Mouse (Mus musculus): ENCODE data around the gene Abca4. TPM values are rescaled to one million over a fixed set of nuclear protein-coding genes. Genes with fewer than 3 reads are reported as not detected.
A peak's percentile ranks its signal among the peaks of the same experiment; 100 is the strongest.

Abca4 gene
- total and polyA plus RNA-seq, 3 experiments, result 0.15 to 0.49 TPM; not detected in 1

DNA sequence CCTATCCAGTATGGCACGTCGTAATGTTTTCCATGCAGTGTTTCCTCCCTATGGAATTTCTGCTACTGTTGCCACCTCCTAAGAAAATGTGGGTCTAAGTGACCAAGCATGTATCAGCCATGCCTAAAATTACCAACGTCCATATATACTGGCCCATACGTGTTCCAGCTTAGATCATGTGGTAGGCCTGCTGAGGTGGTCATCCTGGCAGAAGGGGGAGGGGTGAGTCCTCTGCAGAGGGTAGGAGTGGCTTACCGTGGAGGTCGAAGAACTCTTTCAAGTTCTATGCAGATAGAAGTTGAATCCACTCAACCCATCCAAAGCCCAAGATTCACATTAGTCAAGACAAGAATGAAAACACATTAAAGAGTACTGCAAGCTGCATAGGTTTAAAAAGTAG is 89.6 kb downstream of the Abca4 start (continued):
- no peak for TF ChIP-seq MAZ (IDR thresholded peaks at IDR 0.05; ENCODE audit: low read depth, low read length)

DNA sequence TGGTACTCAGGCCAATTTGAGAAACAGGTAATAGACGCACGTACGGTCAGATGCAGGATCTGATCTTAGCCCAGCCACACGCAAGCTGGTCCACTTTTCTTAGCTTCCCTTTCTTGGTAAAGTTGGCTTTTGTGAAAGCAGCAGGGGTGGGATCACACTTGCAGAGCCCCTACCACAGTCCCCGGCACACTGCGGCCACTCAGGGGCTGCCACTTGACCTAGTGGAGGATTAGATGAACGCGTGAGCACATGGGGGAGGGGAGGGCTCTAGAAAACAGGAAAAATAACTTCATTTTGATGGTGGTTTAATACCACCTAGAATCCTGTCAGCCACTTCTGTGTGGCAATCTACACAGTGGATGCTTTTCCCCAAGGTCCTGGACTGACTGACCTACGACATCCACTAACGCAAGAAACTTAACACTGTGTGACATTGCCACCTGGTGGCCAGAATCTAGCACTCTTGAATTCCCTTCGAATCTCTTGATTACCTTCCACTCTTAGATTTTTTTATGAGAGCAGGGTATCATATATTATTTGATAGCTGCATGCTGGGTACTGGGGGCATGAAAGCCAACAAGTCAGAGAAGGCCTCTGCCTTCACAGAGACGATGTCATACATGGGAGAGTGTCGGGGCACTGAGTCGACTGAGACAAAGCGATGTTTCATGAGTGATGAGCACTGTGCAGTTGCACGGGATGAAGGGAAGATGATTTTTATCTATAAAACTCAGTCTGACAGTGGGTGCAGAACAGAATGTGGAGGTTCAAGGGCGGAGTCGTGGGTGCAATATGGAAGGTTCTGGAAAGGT is 96.6 kb downstream of the Abca4 start:
- Histone ChIP-seq H3K4me3 (ENCODE audit: control insufficient read depth in 1 of 2, insufficient read depth in 1 of 2, low read depth in 2 of 2, low read length in 2 of 2) (no peak overlapping the region), H3K9me3 (replicated peaks; ENCODE audit: insufficient read depth, low read length) (no peaks in the 10 kb centered on the region), H3K27ac (ENCODE audit: control insufficient read depth, low read depth, low read length) (no peak overlapping the region), H3K9ac (ENCODE audit: control insufficient read depth, low read depth, low read length, poor library complexity, severe bottlenecking) (no peak overlapping the region), H3K4me1 (ENCODE audit: control insufficient read depth in 1 of 2, insufficient read depth in 2 of 2, low read length in 2 of 2) (peaks cover 0 to 7% of the 10 kb centered on the region in 2 experiments; a peak in 1 of 4 replicates), H3K79me2 (ENCODE audit: control insufficient read depth, insufficient read depth, low read length, poor library complexity) (no peaks in the 10 kb centered on the region), H3K27me3 (ENCODE audit: control insufficient read depth in 1 of 2, insufficient read depth in 2 of 2, low read length in 2 of 2) (no peaks in the 10 kb centered on the region; a peak in 1 of 4 replicates), H3K36me3 (ENCODE audit: control insufficient read depth in 1 of 2, insufficient read depth in 2 of 2, low read length in 2 of 2) (no peaks in the 10 kb centered on the region; a peak in 1 of 4 replicates)
- TF ChIP-seq RAD21 (IDR thresholded peaks at IDR 0.05; ENCODE audit: low read depth, low read length), result peak; percentile 33
- no peak for TF ChIP-seq ZKSCAN1 (IDR thresholded peaks at IDR 0.05; ENCODE audit: low read depth, low read length)
- TF ChIP-seq GATA1 (IDR thresholded peaks at IDR 0.05; ENCODE audit: low read depth, low read length), result no peak
- TF ChIP-seq SMC3 (IDR thresholded peaks at IDR 0.05; ENCODE audit: low read depth, low read length), result peak; percentile 65
- TF ChIP-seq ZC3H11A (IDR thresholded peaks at IDR 0.05; ENCODE audit: low read depth, low read length), result peak; percentile 23; the same call in 1 of the 2 replicates
- peak; percentile 2 to 52 (median 38); a peak in 4 of 6 replicates for TF ChIP-seq CTCF (IDR thresholded peaks at IDR 0.05 in 2 of 3, conservative IDR thresholded peaks at IDR 0.05 in 1 of 3; ENCODE audit: control insufficient read depth in 1 of 3, insufficient read depth in 1 of 3, low read depth in 2 of 3, low read length in 3 of 3, poor library complexity in 1 of 3, severe bottlenecking in 1 of 3)
- peak; percentile 34 for DNase-seq (ENCODE audit: low read depth, low spot score)

DNA sequence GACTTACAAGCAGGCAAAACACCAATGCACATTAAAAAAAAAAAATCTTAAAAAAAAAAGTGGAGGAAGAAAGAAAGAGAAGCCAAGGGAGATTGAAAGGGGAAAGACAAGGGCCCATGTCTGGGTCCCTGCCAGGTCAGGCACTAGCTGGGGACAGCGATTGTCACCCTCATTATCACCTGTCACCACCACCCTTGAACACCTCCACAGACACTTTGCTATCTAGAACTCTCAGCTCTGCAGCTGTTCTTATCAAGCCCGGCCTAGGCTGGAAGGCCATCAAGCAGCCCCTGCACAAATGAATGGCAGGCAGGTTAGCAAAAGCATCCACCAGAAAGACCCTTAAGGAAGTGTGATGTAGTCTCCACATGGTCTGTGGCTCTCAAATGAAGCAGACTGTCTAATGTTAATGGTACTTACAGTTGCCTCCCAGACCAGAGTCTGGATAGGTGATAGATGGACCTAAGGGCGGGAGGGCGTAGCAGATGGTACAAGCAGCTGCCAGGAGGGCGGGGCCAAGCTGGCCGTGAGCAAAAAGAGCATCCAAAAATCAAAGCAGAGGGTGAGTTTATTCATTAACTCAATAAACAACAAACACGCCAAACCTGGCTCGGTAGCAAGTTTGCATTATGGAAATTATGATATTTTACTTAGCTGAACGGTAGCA is 98.1 kb downstream of the Abca4 start:
- DNase-seq (ENCODE audit: low read depth, low spot score), result peak; percentile 78
- peaks cover 0 to 7% of the 10 kb centered on the region in 2 experiments; a peak in 1 of 4 replicates for H3K4me1 ChIP-seq (ENCODE audit: control insufficient read depth in 1 of 2, insufficient read depth in 2 of 2, low read length in 2 of 2)
- TF ChIP-seq E2F4 (IDR thresholded peaks at IDR 0.05; ENCODE audit: borderline replicate concordance, low read depth, low read length) (no peak), POLR2AphosphoS2 (IDR thresholded peaks at IDR 0.05; ENCODE audit: low read length) (no peak), SIN3A (IDR thresholded peaks at IDR 0.05; ENCODE audit: low read length) (no peak), BHLHE40 (IDR thresholded peaks at IDR 0.05; ENCODE audit: borderline replicate concordance, low read depth, low read length) (0 out of 2 replicates have a peak, but pooled peaks have one; percentile 12), ETS1 (IDR thresholded peaks at IDR 0.05; ENCODE audit: low read depth, low read length) (peak; percentile 67), POLR2A (IDR thresholded peaks at IDR 0.05; ENCODE audit: control insufficient read depth in 1 of 2, insufficient read depth in 1 of 2, low read depth in 1 of 2, low read length in 2 of 2, poor library complexity in 1 of 2) (no peak), ZNF384 (IDR thresholded peaks at IDR 0.05; ENCODE audit: low read depth, low read length) (peak; percentile 10; the same call in 1 of the 2 replicates), GABPA (IDR thresholded peaks at IDR 0.05; ENCODE audit: low read depth, low read length) (no peak), GATA1 (IDR thresholded peaks at IDR 0.05; ENCODE audit: low read depth, low read length) (peak; percentile 83), ELF1 (IDR thresholded peaks at IDR 0.05; ENCODE audit: low read depth, low read length) (no peak), TBP (IDR thresholded peaks at IDR 0.05; ENCODE audit: low read depth, low read length) (0 out of 2 replicates have a peak, but pooled peaks have one; percentile 24), MXI1 (IDR thresholded peaks at IDR 0.05; ENCODE audit: low read depth, low read length) (peak; percentile 31; the same call in 1 of the 2 replicates), POLR2AphosphoS5 (IDR thresholded peaks at IDR 0.05; ENCODE audit: borderline replicate concordance, low read depth, low read length) (no peak), HCFC1 (IDR thresholded peaks at IDR 0.05; ENCODE audit: low read depth, low read length) (no peak), USF2 (IDR thresholded peaks at IDR 0.05; ENCODE audit: borderline replicate concordance in 1 of 2, insufficient read depth in 1 of 2, low read depth in 1 of 2, low read length in 2 of 2) (no peak), SMC3 (IDR thresholded peaks at IDR 0.05; ENCODE audit: low read depth, low read length) (no peak), EP300 (IDR thresholded peaks at IDR 0.05; ENCODE audit: low read depth in 1 of 2, low read length in 2 of 2) (peak; percentile 81 to 89), RCOR1 (IDR thresholded peaks at IDR 0.05; ENCODE audit: low read depth, low read length) (peak; percentile 92), TCF12 (IDR thresholded peaks at IDR 0.05; ENCODE audit: low read depth, low read length) (peak; percentile 93), TAL1 (IDR thresholded peaks at IDR 0.05; ENCODE audit: low read length) (peak; percentile 85), NELFE (IDR thresholded peaks at IDR 0.05; ENCODE audit: low read depth, low read length) (no peak)

More for the DNA sequence above, 98.1 kb downstream of the Abca4 start:
- H3K4me3 ChIP-seq (ENCODE audit: control insufficient read depth in 1 of 2, insufficient read depth in 1 of 2, low read depth in 2 of 2, low read length in 2 of 2), result no peak overlapping the region
- H3K27me3 ChIP-seq (ENCODE audit: control insufficient read depth in 1 of 2, insufficient read depth in 2 of 2, low read length in 2 of 2), result no peaks in the 10 kb centered on the region; a peak in 1 of 4 replicates
- no peaks in the 10 kb centered on the region; a peak in 1 of 4 replicates for H3K36me3 ChIP-seq (ENCODE audit: control insufficient read depth in 1 of 2, insufficient read depth in 2 of 2, low read length in 2 of 2)
- H3K9me3 ChIP-seq (replicated peaks; ENCODE audit: insufficient read depth, low read length), result no peaks in the 10 kb centered on the region
- H3K9ac ChIP-seq (ENCODE audit: control insufficient read depth, low read depth, low read length, poor library complexity, severe bottlenecking), result no peak overlapping the region
- no peak overlapping the region for H3K27ac ChIP-seq (ENCODE audit: control insufficient read depth, low read depth, low read length)
- H3K79me2 ChIP-seq (ENCODE audit: control insufficient read depth, insufficient read depth, low read length, poor library complexity), result no peaks in the 10 kb centered on the region
